Mouse (Mus musculus): ENCODE results near the gene 4933415A04Rik.

The 4933415A04Rik gene

DNA sequence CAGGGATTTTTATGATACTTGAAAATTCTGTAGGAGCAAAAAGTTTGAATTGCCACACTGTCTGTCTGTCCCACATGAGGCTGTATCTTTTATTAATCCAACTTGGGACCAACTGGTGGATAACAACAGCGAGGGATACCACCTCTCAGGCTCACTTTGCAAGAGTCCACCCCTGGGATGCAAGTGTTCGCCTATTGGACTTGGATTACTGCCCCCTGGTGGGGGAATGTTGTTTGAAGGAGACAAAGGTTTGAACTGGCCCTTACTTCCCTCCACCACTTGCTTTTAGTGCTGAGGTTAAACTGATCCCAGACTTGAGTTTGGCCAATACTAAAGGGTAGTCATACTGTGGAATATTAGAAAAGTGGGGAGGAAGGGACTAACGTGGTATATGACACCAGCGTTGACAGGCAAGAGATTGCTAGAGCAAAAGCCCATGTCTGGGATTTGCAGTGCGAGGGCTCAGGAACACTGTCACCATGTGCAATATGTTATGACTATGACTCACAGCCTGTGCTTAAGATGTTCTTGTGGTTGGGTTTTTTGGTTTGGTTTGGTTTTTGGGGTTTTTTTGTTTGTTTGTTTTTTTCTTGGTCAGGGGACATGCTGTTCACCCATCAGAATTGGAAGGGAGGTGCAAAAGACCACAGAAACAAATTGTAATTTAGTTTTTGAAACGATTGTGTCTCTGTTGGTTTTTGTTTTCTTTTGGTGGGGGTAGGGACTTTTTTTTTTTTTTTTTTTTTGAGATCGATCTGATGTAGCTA lies at the start of gene 4933415A04Rik:
Gene 4933415A04Rik, plus strand, starts transcription at position 717 of the 767 bp plus-strand sequence.
- DNase-seq (ENCODE audit: extremely low read depth, low read depth, low spot score) = no peak

DNA sequence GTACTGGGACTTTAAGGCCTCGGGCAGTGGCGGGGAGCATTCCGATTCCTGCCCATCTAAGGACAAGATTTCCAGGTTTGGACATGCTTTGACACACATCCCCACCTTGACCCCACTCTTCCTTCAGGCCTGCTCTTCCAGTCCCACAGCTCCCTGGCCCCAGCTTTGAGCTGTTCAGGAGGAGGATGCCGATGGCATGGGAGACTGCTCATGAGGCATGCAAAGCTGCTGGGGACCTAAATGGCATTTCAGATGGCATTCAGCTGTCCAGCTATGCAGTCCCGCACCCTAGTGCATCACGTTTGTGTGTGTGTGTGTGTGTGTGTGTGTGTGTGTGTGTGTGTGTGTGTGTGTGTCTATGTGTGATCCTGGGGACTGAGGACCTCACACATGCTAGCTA lies 49.8 kb upstream of the 4933415A04Rik start:
- no peak for DNase-seq (ENCODE audit: extremely low read depth, low read depth, low spot score)

DNA sequence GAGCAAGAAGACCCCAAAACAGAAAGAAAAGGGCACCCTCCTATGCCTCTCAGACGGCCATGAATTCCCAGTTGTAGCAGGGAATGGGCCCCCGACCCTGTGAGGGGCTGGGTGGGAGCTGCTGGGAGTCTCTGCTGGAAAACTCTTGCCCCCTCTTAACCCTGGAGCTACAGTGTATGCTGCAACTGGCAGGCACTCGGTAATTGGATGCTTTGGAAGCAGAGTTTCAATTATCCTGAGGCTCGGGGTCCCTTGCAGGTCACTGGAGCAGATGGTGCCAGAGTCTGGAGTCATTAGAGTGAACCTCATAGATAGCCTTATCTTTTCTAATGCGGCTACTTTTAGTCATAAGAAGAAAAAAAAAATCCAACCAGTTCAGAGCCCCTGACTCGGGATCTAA lies 47.0 kb upstream of the 4933415A04Rik start:
- no peak for DNase-seq (ENCODE audit: extremely low read depth, low read depth, low spot score)

DNA sequence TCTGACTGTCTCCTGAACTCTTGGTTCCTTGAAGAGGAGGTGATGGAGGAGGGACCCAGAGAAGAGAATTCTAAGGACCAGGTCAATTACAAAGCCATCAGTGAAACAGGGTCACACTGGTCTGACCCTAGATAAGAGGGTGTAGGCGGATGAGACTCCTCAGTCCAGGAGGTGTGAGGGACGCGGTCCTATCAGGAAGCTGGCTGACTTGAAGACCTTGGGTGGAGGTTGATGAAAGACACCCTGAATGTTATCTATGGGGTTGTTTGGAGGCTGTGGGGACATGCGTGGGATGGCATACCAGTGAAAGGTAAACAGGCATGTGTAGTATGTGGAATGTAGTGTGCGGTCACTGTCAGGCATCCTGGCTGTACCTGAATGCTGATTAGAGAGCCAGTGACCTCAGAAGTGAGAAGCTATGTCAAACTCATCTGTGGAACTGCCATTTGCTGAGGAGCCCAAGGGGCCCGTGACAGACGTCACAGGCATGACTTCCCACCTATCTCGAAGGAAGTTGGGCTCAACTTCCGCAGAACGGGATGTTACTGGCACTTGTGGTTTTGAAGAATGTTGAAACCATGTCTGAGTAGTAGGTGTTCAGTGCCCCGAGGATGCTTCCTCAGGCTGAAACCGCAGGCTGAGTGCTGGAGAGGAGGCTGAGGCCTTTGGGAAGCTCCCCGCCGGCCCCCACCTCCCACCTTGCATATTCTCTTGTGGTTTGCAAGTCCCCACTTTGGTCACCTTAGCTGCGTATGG lies 43.0 kb upstream of the 4933415A04Rik start:
- no peak for DNase-seq (ENCODE audit: extremely low read depth, low read depth, low spot score)

DNA sequence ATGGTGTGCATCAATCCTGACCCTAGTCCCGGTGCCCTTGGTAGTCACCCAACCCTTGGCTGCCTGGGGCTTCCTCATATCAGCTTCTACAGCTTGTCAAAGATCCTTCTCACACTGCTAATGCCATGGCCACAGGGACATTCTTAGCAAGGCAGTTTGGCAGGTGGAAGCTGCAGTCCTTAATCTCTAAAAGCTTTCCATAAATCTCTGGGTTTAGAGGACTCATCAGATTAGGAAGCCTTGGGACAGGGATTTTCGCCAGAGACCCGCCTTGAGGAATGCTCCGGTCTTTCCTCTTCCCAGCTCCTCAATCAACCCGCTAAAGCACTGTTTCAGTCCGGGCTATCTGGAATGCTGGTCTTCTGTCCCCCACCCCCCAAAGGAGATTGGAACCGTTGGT lies 42.0 kb upstream of the 4933415A04Rik start:
- no peak for DNase-seq (ENCODE audit: extremely low read depth, low read depth, low spot score)

DNA sequence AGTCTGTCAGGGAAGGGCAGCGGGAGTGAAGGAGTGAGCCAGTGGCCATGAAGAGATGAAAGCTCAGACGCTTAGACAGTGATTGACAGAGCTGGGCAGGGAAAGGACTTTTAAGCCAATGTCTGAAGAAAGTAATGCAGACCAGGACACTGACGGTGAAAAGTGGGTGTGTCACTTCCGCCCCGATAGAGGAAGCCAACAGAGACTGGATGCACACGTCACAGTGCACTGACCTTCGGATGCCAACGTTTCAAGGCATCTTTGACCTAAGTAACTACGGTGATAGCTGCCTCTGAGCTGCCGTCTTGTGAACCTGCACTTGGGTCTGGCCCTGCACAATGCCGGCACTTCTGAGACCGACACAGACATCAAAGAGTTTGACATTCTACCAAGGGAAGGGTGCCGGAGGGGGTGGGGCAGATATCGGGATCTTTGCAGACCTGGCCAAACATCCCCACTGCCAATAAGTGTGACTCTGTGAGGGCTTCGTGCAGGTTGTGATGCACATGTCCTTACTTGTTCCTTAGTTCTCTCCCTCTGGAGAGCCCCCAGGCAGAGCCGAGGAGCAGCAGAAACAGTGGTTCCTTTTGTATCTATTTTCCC lies 40.9 kb upstream of the 4933415A04Rik start:
- DNase-seq (ENCODE audit: extremely low read depth, low read depth, low spot score) = no peak

DNA sequence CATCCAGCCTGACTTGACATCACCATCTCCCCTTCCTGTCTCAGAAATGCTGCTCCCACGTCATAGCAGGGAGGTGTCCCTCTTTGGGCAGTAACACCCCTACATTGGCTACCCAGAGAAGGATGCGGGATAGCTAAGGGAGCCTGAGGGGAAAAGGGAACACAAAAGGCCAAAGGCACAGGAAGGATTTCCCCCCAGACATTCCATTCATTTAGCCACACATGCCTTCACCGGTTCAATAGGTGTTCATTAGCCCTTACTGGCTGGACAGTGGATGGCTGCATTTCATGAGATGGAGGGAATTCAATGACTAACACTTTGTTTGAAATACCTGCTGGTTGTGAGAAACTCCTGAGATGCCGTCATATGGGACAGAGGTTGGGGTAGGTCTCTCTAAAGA lies 40.2 kb upstream of the 4933415A04Rik start:
- no peak for DNase-seq (ENCODE audit: extremely low read depth, low read depth, low spot score)

DNA sequence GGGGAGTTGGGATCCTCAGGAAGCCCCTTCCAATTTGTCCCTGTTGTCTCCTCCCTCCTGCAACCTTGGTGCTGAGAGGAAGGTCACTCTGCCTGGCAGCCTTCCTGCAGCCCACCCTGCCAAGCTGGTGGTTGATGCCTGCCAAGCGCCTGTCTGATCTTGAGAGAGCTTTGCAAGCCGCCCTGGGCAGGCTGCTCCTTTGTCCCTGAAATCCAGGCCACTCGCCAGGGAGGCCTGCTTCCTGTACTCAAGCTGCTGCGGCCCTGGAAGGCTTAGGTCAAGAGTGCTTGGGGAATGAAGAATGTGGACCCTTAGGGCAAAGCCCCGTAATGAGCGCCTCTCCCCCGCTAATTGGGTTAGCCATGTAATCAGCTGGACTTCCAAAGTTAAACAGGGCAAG lies 38.7 kb upstream of the 4933415A04Rik start:
- DNase-seq (ENCODE audit: extremely low read depth, low read depth, low spot score) = no peak

DNA sequence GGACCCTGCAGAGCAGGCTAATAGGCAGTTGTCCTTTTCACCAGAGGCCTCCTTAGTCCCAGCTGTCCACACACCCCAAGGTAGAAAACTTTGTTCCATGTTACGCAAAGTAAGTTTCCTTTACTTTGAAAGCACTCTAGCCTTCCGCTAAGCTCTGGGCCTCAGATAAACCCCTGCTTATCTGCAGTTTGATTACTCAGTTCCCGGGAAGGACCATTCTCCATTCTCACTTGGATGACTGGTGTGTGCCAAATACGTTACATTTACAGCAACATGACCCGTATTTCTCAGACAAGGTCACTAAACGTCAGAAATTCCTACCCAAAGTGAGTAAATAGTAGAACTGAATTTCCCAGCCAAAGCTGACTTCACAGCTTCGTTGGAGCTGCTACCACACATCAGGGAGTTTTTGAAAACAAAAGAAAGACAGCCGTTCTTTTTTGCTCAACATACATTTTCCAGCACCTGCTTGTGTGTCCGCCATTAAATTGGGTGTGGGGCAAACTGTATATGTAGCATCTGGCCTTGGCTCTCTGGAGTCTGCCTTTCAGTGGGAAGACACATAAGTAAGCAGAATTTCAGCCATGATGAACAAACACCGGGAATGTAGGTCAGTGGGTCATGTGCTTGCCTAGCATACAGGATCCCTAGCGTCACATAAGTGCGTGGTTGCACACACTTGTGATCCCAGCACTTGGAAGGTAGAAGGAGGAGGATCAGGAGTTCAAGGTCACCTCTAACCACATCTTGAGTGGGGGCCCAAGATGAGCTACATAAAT lies 38.0 kb upstream of the 4933415A04Rik start:
- DNase-seq (ENCODE audit: extremely low read depth, low read depth, low spot score) = no peak

DNA sequence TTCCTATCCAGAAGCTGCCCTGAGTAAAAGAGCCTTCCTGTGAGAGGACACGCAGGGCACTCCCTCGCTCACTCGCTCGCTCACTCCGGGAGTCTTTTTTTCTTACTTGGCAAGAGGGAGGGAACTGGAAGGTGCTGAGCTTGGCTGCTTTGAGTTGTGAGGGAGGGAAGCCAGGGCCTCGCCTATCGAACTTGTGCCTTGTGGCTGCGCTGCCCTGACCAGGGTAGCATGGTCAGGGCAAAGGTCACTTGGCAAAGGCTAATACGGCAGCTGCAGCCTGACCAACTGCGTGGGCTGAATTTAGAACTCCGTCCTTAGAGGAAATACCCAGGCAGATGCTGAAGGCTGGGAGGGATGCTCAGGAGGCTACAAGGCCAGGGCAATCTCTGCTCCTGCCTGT lies 37.1 kb upstream of the 4933415A04Rik start:
- no peak for DNase-seq (ENCODE audit: extremely low read depth, low read depth, low spot score)

DNA sequence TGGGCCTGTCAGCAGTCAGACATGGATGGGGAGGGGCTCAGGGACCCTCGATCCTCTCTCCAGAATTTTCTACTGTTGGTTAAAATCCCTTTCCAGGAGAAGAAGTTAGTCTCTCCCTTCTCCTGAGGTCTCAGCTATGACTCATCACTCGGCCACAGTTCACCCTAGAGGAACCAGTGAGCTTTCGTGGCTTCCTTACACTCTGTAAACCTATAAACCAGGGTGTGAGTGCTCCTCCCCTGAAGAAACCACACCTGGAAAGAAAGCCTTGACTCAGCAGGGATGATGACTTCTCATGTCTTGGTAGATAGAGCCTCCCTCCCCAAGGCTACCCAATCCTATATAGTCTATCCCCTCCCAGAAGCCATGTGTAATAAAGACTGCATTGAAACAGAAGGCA lies 35.1 kb upstream of the 4933415A04Rik start:
- DNase-seq (ENCODE audit: extremely low read depth, low read depth, low spot score) = no peak

DNA sequence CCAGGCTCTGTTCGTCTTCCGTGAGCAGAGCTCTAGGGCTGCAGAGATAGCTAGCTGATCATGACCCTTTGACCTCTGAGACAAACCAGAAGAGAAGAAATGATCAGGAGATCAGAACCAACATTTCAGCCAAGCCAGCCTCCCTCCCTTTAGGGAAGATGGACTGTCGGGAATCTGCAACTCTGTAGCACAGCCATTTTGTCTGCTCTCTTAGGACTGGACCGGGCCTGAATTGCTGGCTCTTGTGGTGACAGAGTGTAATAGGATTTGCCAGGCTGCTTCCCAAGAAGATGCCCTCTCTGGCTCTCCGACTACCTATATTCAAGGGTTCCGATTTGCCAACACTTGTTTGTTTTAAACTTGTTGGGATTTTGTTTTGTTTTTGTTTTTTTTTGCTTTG lies 34.2 kb upstream of the 4933415A04Rik start:
- no peak for DNase-seq (ENCODE audit: extremely low read depth, low read depth, low spot score)

DNA sequence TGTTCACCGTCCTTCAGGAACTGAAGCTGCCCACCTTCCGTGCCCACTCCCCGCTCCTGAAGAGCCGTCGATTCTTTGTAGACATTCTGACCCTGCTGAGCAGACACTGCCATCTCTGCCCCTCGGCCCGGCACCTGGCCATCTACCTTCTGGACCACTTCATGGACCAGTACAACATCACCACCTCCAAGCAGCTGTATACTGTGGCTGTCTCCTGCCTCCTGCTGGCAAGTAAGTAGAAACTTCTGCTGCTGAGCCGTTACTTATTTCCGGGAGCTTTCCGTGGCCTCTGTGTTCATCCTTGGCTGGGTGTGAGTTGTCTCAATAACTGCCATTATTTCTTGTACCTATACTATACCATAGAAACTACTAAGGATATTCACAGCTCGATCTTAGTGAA lies 30.3 kb upstream of the 4933415A04Rik start:
- DNase-seq (ENCODE audit: extremely low read depth, low read depth, low spot score) = no peak

DNA sequence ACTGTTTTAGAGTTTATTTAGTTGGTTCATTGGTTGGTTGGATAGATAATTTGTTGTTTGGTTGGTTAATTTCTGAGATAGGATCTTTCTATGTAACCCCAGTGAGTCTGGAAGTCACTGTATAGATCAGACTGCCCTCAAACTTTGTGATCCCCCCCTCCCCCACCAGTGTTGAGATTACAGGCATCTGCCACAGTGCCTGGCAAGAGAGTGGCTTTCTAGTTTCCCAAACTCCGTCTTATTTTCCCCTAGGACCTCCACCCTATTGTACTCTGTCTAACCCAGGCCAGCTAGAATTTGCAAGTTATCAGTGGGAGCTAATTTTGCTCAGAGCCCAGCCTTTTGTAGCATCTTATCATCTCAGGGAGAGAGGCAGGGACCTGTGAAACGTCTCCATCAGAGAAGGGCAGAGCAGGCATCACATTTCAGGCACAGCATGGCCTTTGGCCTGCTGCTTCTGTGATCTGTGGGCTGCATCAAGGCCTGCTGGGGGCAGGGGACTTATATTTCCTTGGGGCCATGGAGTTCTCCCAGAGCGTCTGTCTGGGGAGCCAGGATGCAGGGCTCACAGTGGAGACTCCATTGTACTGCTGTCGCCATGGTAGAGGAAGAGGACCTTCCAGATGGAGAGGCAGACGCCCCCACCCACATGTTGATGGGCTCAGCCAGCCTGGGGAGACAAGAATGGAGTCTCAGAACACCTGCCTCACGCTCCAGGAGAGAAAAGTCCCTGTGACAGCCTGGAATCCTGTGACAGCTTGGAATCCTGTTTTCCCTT lies 27.1 kb upstream of the 4933415A04Rik start:
- DNase-seq (ENCODE audit: extremely low read depth, low read depth, low spot score) = no peak

DNA sequence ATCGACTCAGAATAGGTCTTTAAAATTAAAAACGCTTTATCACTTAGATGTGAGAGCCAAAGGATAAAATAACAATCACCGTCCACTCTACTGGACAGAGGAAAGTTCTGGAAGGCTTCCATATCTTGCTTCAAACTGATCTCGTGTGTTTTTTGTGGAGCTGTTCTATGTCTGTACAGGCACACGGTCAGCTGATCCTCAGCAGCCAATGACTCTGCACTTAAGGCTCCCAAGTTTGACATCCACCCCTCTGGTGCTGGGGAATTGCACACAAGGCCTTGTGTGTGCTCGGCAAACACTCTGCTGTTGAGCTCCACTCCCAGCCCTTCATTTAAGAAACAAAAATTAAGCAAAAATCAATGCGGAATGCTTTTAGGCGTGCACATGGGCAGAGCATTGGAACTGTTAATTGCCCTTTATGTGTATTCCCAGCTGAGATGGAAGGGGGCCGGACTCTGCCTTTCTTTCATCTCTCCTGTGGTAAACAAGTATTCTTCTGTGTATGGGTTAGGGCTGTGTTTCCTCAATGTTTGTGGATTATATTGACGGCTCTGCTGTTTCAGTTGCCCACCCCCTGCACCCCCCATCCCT lies 23.1 kb upstream of the 4933415A04Rik start:
- DNase-seq (ENCODE audit: extremely low read depth, low read depth, low spot score) = no peak

DNA sequence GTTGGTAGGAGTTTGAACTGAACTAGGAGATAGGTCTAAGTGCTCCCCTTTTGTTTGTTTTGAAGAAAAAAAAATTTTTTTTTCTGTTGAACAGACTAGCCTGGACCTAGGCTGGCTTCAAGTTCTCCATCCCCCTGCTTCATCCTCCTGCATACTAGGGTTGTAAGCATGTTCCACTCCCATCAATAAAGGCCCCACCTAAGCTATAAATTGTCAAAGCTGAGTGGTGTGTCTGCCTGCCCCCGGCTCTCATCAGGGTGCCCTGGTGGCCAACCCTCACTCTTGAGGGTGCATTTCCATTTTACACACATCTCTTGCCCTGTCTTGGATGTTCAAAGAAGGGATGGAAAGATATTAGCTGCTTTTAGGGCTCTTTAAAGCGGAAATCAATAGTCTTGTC lies 21.4 kb upstream of the 4933415A04Rik start:
- DNase-seq (ENCODE audit: extremely low read depth, low read depth, low spot score) = no peak

DNA sequence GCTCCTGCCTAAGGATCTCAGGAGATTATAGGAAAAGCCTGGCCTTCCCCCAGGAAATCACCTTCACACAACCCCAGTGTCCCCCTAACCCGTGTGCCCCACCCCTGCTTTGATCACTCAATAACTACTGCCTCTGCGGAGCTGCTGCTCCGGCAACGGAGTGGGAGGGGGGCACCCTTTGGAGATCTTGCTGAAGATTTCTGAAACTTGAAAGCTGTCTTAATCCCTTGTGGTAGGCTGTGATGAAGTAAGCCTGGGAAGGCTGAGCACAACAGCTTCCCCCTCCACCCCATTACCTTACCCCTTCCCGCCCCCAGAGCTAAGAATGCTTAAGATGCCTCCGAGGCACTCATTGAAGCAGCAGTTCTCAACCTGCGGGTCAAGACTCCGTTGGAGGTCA lies 21.0 kb upstream of the 4933415A04Rik start:
- DNase-seq (ENCODE audit: extremely low read depth, low read depth, low spot score) = no peak

DNA sequence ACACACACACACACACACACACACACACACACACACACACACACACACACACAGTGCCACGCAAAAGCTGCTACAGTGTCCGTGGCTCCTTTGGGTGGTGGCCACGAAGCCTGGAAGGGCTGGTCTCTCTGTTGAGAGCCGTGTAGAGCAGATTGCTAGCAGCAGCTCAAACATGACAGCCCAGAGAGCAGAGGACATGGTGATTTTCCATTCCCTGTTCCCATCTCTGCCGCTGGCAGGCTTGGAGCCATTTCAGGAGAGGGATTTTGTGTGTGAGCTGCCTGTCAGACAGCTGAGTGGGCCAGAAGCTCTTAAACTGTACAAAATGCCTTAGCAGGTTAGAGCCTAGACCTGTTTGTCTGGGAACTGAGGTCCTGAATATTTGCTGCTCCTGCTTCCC lies 20.1 kb upstream of the 4933415A04Rik start:
- DNase-seq (ENCODE audit: extremely low read depth, low read depth, low spot score) = no peak

DNA sequence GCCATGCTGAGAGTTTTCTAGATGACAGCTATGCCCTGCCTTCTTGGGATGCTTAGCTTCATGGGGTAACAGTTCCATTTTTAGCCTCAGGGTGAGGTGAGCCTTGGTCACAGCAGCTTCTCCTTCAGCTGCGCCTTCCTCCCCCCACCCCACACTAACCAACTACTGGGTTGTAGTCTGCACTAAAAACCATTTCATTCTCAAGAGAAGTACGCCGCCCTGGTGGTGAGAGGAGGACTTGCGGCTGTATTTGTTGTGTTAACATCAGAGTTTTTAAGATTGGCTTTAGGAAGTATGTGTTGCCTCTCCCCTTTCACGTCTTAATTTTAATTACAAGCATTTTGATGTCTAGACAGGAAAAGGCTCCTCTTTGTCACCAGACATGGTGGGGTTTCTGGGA lies 18.6 kb upstream of the 4933415A04Rik start:
- DNase-seq (ENCODE audit: extremely low read depth, low read depth, low spot score) = no peak

DNA sequence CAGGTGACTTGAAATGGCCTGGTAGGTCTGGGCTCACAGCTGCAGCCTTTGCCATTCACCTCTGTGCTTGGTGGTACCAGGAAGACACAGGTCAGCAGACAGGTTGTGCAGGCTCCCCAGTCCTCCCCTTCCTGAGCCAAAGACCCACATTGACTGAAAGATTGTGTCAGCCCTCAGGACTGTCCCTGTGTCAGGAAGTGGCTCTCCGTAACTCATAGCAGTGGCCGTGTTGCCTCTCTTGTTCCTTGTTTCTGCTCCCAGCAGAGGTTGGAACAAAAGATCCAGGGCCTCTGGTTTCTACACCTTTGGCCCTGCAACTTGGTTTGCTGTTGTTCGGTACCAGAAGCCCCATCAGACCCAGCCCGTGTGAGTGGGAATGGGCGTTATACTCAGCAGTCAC lies 17.7 kb upstream of the 4933415A04Rik start:
- no peak for DNase-seq (ENCODE audit: extremely low read depth, low read depth, low spot score)
